Mouse (Mus musculus): ENCODE results near the gene G2e3.

The G2e3 gene

GRCm38 (mm10) chr12:51347988-51348697 is at the start of gene G2e3:
G2e3 (plus strand) TSS chr12:51348061.
- DNase-seq = peak; percentile 79

GRCm38 (mm10) chr12:51323604-51324003 is 24.3 kb upstream of the G2e3 start:
- no peak for DNase-seq

- DNase-seq = no peak
These were observed 21.0 kb upstream of the G2e3 start for GRCm38 (mm10) chr12:51326819-51327218.

- DNase-seq = no peak
These were observed 10.8 kb upstream of the G2e3 start for GRCm38 (mm10) chr12:51337014-51337413.

GRCm38 (mm10) chr12:51346121-51346520 is 1.7 kb upstream of the G2e3 start:
- DNase-seq = no peak

- DNase-seq = no peak
These were observed 787 bp downstream of the G2e3 start for GRCm38 (mm10) chr12:51348698-51348998.

GRCm38 (mm10) chr12:51355296-51355695 is 7.4 kb downstream of the G2e3 start:
- DNase-seq = no peak

- no peak for DNase-seq
These were observed 13.4 kb downstream of the G2e3 start for GRCm38 (mm10) chr12:51361294-51361693.

- no peak for DNase-seq
These were observed 15.0 kb downstream of the G2e3 start for GRCm38 (mm10) chr12:51362898-51363297.

GRCm38 (mm10) chr12:51368504-51368903 is 20.6 kb downstream of the G2e3 start:
- DNase-seq = no peak

- DNase-seq = peak; percentile 89
These were observed 29.4 kb downstream of the G2e3 start, which contains the start of gene Scfd1 for GRCm38 (mm10) chr12:51377003-51377887. Scfd1 (plus strand) TSS chr12:51377510.

GRCm38 (mm10) chr12:51377888-51378190 is 30.0 kb downstream of the G2e3 start:
- no peak for DNase-seq

- DNase-seq = no peak
These were observed 52.0 kb downstream of the G2e3 start for GRCm38 (mm10) chr12:51399871-51400270.

- DNase-seq = no peak
These were observed 54.3 kb downstream of the G2e3 start for GRCm38 (mm10) chr12:51402060-51402698.

- no peak for DNase-seq
These were observed 56.2 kb downstream of the G2e3 start for GRCm38 (mm10) chr12:51403987-51404586.

GRCm38 (mm10) chr12:51411362-51411761 is 63.5 kb downstream of the G2e3 start:
- no peak for DNase-seq

Measured in cerebellum, adult 11 months (tissue).